Comparison of ENCODE assay signal across 9 mouse cellular contexts in the genomic region with DNA sequence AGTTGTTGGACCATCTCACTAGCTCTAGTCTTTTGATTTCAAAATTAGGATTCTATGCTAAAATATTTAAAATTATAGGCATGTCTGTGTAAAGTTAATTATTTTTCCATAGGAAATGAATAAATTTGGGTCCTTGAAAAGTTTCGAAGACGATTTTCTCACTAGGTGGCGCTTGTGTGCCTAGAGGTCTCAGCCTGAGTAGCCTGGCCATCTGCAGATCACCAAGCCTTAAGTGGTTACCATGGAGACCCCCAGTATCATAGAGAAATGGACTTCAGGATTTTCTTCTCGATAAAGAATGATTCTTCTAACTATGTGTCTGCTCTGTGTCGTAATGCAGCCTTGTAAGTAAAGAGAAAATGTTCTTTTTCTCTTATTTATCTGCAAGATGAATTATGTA. TPM values are rescaled to one million over a fixed set of nuclear protein-coding genes. Genes with fewer than 3 reads are reported as not detected.
DNase-seq lines count a peak whose midpoint lies in the region; ATAC-seq lines count a peak whose summit lies in the region.
"Had no signal": no experiment of that assay in that cellular context is flagged by ENCODE, and none has a peak within 500 bp of the region (broad histone marks: within the 10 kb centered on the region; RNA-seq: fewer than 3 reads in every experiment).

No protein-coding gene starts in this region.

- intact Hi-C loops in left cerebral cortex, postnatal 10 days (cut with DNase I), result loop anchor here (10.0 kb wide), 1 partner anchor 385 kb away; no protein-coding TSS in a partner anchor

- no peaks in the 10 kb centered on the region for H3K27me3 ChIP-seq in embryonic facial prominence, embryonic 14.5 days (replicated peaks; ENCODE audit: control insufficient read depth, insufficient read depth, low read length)
- H3K27me3 ChIP-seq in midbrain, embryonic 10.5 days (ENCODE audit: low read depth, poor library complexity, severe bottlenecking), result peaks cover 45% of the 10 kb centered on the region

- H3K9ac ChIP-seq in embryonic facial prominence, embryonic 14.5 days (ENCODE audit: low read depth, low read length), result no peak overlapping the region

- H3K9me3 ChIP-seq in embryonic facial prominence, embryonic 14.5 days (ENCODE audit: control insufficient read depth, low read length), result 0 out of 2 replicates have a peak, but pooled peaks cover 2% of the 10 kb centered on the region
- H3K9me3 ChIP-seq in midbrain, embryonic 10.5 days (replicated peaks), result peaks cover 5% of the 10 kb centered on the region; the same call in 1 of the 2 replicates

- H3K4me2 ChIP-seq in embryonic facial prominence, embryonic 14.5 days (ENCODE audit: low read depth, low read length), result no peak overlapping the region

- H3K36me3 ChIP-seq in embryonic facial prominence, embryonic 14.5 days (ENCODE audit: control insufficient read depth, insufficient read depth, low read length), result no peaks in the 10 kb centered on the region
- H3K36me3 ChIP-seq in midbrain, embryonic 10.5 days, result no peaks in the 10 kb centered on the region

- DNase-seq in adrenal gland, postnatal 10 days, result peak; percentile 54
- no peak for DNase-seq in adrenal gland, postnatal 4 days (ENCODE audit: low spot score in 2 of 2)
- DNase-seq in left cerebral cortex, postnatal 10 days (ENCODE audit: extremely low spot score in 1 of 2, low spot score in 2 of 2), result peak; percentile 34 to 41
- DNase-seq in left cerebral cortex, adult 8-10 months (ENCODE audit: low spot score in 2 of 2), result no peak
- peak; percentile 75 for DNase-seq in embryonic facial prominence, embryonic 14.5 days (ENCODE audit: low spot score)
- DNase-seq in midbrain, embryonic 10.5 days (ENCODE audit: low spot score), result peak; percentile 49
- no peak for DNase-seq in gastrocnemius, postnatal 10 days
- DNase-seq in urinary bladder, adult 2 months (ENCODE audit: low spot score), result no peak

- H3K4me3 ChIP-seq in embryonic facial prominence, embryonic 14.5 days (ENCODE audit: low read depth, low read length), result no peak overlapping the region
- H3K4me3 ChIP-seq in midbrain, embryonic 10.5 days, result no peak overlapping the region
- H3K4me3 ChIP-seq: myocyte had no signal

- WGBS in embryonic facial prominence, embryonic 14.5 days, result 26% methylated on average over 5 of the region's 5 CpGs
- 12% methylated on average over 5 of the region's 5 CpGs for WGBS in midbrain, embryonic 10.5 days

- no peak overlapping the region for H3K27ac ChIP-seq in embryonic facial prominence, embryonic 14.5 days (replicated peaks; ENCODE audit: low read depth, low read length)
- no peak overlapping the region for H3K27ac ChIP-seq in midbrain, embryonic 10.5 days (replicated peaks)

- no peak for ATAC-seq in embryonic facial prominence, embryonic 14.5 days (ENCODE audit: low read depth)

- H3K4me1 ChIP-seq in embryonic facial prominence, embryonic 14.5 days (ENCODE audit: control insufficient read depth, insufficient read depth, low read length), result no peaks in the 10 kb centered on the region
- H3K4me1 ChIP-seq in midbrain, embryonic 10.5 days, result peaks cover 19% of the 10 kb centered on the region

RNA-seq across cellular contexts. Expression of a gene that starts 27.2 kb away (rescaled TPM):
- total RNA-seq in adrenal gland, postnatal 10 days (2021), result not detected
- total RNA-seq in adrenal gland, postnatal 4 days (2021), result under 1 TPM; 0.11 to 0.17 TPM
- 1 to 10 TPM; 6.2 to 9.7 TPM for total RNA-seq in left cerebral cortex, postnatal 10 days (2021)
- total RNA-seq in left cerebral cortex, adult 8-10 months (2022), result 1 to 10 TPM; 7.0 to 8.6 (median 8.0) TPM
- polyA plus RNA-seq in embryonic facial prominence, embryonic 14.5 days (2014; fragmentation: Nextera tagmentation; extraction: Ambion mirVana), result 2.2 and 2.7 TPM in 2 replicates
- polyA plus RNA-seq in midbrain, embryonic 10.5 days (2016; fragmentation: Nextera tagmentation; extraction: Ambion mirVana), result 11.1 and 12.3 TPM in 2 replicates
- not detected for total RNA-seq in gastrocnemius, postnatal 10 days (2021)
- 0.06 and 0.07 TPM in 2 replicates for polyA plus RNA-seq in urinary bladder, adult 2 months (2012; rRNA removed)
- polyA plus RNA-seq: myocyte had no signal

RNA-seq across cellular contexts. Expression of a gene that starts 57.1 kb away (rescaled TPM):
- not detected for total RNA-seq in adrenal gland, postnatal 10 days (2021)
- not detected for total RNA-seq in adrenal gland, postnatal 4 days (2021)
- total RNA-seq in left cerebral cortex, postnatal 10 days (2021), result not detected
- not detected for total RNA-seq in left cerebral cortex, adult 8-10 months (2022)
- polyA plus RNA-seq in embryonic facial prominence, embryonic 14.5 days (2014; fragmentation: Nextera tagmentation; extraction: Ambion mirVana), result not detected in 2 replicates
- not detected in 2 replicates for polyA plus RNA-seq in midbrain, embryonic 10.5 days (2016; fragmentation: Nextera tagmentation; extraction: Ambion mirVana)
- total RNA-seq in gastrocnemius, postnatal 10 days (2021), result not detected
- polyA plus RNA-seq in urinary bladder, adult 2 months (2012; rRNA removed), result not detected in 2 replicates
- polyA plus RNA-seq: myocyte had no signal

Comparison
In these comparisons a context has a peak if more than half of its experiments do, and no peak if none do; other contexts are left out.
1. DNase-seq: peak in adrenal gland, postnatal 10 days (single experiment), left cerebral cortex, postnatal 10 days (2 of 2), embryonic facial prominence, embryonic 14.5 days (single experiment) and midbrain, embryonic 10.5 days (single experiment); none in adrenal gland, postnatal 4 days (0 of 2), left cerebral cortex, adult 8-10 months (0 of 2), gastrocnemius, postnatal 10 days (single experiment) and urinary bladder, adult 2 months (single experiment).
2. RNA of a gene that starts 27.2 kb away (total RNA-seq): 6.2 to 9.7 TPM in left cerebral cortex, postnatal 10 days and 7.0 to 8.6 TPM in left cerebral cortex, adult 8-10 months; 0.11 to 0.17 TPM in adrenal gland, postnatal 4 days, not detected in gastrocnemius, postnatal 10 days and not detected in adrenal gland, postnatal 10 days; every median in the first group is over 4 times any median in the second.